Mouse (Mus musculus): ENCODE data around the gene Apoa2. TPM values are rescaled to one million over a fixed set of nuclear protein-coding genes. Genes with fewer than 3 reads are reported as not detected.

The Apoa2 gene
- total and polyA plus RNA-seq, 2 experiments from 2014 or later, result 2.0 to 2.7 TPM

GRCm38 (mm10) chr1:171275144-171275734, 50.4 kb downstream of the Apoa2 start:
- no peak for TF ChIP-seq CTCF (IDR thresholded peaks at IDR 0.05; ENCODE audit: low read depth)
- H3K9ac ChIP-seq, result no peak overlapping the region
- no peak overlapping the region for H3K4me2 ChIP-seq (ENCODE audit: low read depth)
- ATAC-seq, result no peak
- H3K27ac ChIP-seq (ENCODE audit: low read depth, low read length), result no peak overlapping the region
- H3K9me3 ChIP-seq (ENCODE audit: low read length), result no peaks in the 10 kb centered on the region
- no peak for DNase-seq
- H3K4me3 ChIP-seq (ENCODE audit: low read depth, low read length), result no peak overlapping the region
- peaks cover 45% of the 10 kb centered on the region for H3K36me3 ChIP-seq (ENCODE audit: insufficient read depth)
- WGBS, result 66% methylated on average over 11 of the region's 11 CpGs
- peaks cover 12% of the 10 kb centered on the region for H3K4me1 ChIP-seq (ENCODE audit: insufficient read depth)
- H3K27me3 ChIP-seq (ENCODE audit: insufficient read depth, low read length), result no peaks in the 10 kb centered on the region

Other genes with a start within 250 kb of the Apoa2 start
- gene Fcgr2b, start 248.5 kb upstream of the Apoa2 start, total RNA-seq (2014; rRNA removed), result 2.2 and 2.3 TPM in 2 replicates
- gene Fcgr2b, start 248.5 kb upstream of the Apoa2 start, polyA plus RNA-seq (2015; fragmentation: Nextera tagmentation; extraction: Ambion mirVana), result 3.8 and 3.9 TPM in 2 replicates
- 0.76 TPM in 1 of 2 replicates, not detected in the other for gene Fcgr4, start 206.1 kb upstream of the Apoa2 start, total RNA-seq (2014; rRNA removed)
- gene Fcgr4, start 206.1 kb upstream of the Apoa2 start, polyA plus RNA-seq (2015; fragmentation: Nextera tagmentation; extraction: Ambion mirVana), result 0.44 and 0.67 TPM in 2 replicates
- gene Fcgr3, start 160.1 kb upstream of the Apoa2 start, total RNA-seq (2014; rRNA removed), result 13.5 and 14.9 TPM in 2 replicates
- 13.9 and 14.6 TPM in 2 replicates for gene Fcgr3, start 160.1 kb upstream of the Apoa2 start, polyA plus RNA-seq (2015; fragmentation: Nextera tagmentation; extraction: Ambion mirVana)
- 1.7 and 2.4 TPM in 2 replicates for gene Cfap126, start 111.1 kb upstream of the Apoa2 start, total RNA-seq (2014; rRNA removed)
- 11.7 and 13.7 TPM in 2 replicates for gene Cfap126, start 111.1 kb upstream of the Apoa2 start, polyA plus RNA-seq (2015; fragmentation: Nextera tagmentation; extraction: Ambion mirVana)
- gene Sdhc, start 74.5 kb upstream of the Apoa2 start, total RNA-seq (2014; rRNA removed), result 195 and 197 TPM in 2 replicates
- gene Sdhc, start 74.5 kb upstream of the Apoa2 start, polyA plus RNA-seq (2015; fragmentation: Nextera tagmentation; extraction: Ambion mirVana), result 285 and 302 TPM in 2 replicates
- gene Mpz, start 74.3 kb upstream of the Apoa2 start, total RNA-seq (2014; rRNA removed), result 0.38 TPM in 1 of 2 replicates, not detected in the other
- 0.30 and 0.67 TPM in 2 replicates for gene Mpz, start 74.3 kb upstream of the Apoa2 start, polyA plus RNA-seq (2015; fragmentation: Nextera tagmentation; extraction: Ambion mirVana)
- gene Pcp4l1, start 28.8 kb upstream of the Apoa2 start, total RNA-seq (2014; rRNA removed), result 12.3 and 16.2 TPM in 2 replicates
- 31.4 and 33.4 TPM in 2 replicates for gene Pcp4l1, start 28.8 kb upstream of the Apoa2 start, polyA plus RNA-seq (2015; fragmentation: Nextera tagmentation; extraction: Ambion mirVana)
- gene Nr1i3, start 11.1 kb upstream of the Apoa2 start, total RNA-seq (2014; rRNA removed), result not detected in 2 replicates
- gene Nr1i3, start 11.1 kb upstream of the Apoa2 start, polyA plus RNA-seq (2015; fragmentation: Nextera tagmentation; extraction: Ambion mirVana), result 0.16 and 0.19 TPM in 2 replicates
- 46.5 and 62.7 TPM in 2 replicates for gene Tomm40l, start 2.5 kb upstream of the Apoa2 start, total RNA-seq (2014; rRNA removed)
- gene Tomm40l, start 2.5 kb upstream of the Apoa2 start, polyA plus RNA-seq (2015; fragmentation: Nextera tagmentation; extraction: Ambion mirVana), result 39.8 and 41.7 TPM in 2 replicates
- 7.6 and 11.2 TPM in 2 replicates for gene Fcer1g, start 9.3 kb downstream of the Apoa2 start, total RNA-seq (2014; rRNA removed)
- 33.2 and 37.9 TPM in 2 replicates for gene Fcer1g, start 9.3 kb downstream of the Apoa2 start, polyA plus RNA-seq (2015; fragmentation: Nextera tagmentation; extraction: Ambion mirVana)
- gene Adamts4, start 25.4 kb downstream of the Apoa2 start, total RNA-seq (2014; rRNA removed), result 4.5 and 5.9 TPM in 2 replicates
- 2.6 and 5.6 TPM in 2 replicates for gene Adamts4, start 25.4 kb downstream of the Apoa2 start, polyA plus RNA-seq (2015; fragmentation: Nextera tagmentation; extraction: Ambion mirVana)
- 203 and 270 TPM in 2 replicates for gene Ndufs2, start 26.3 kb downstream of the Apoa2 start, total RNA-seq (2014; rRNA removed)
- gene Ndufs2, start 26.3 kb downstream of the Apoa2 start, polyA plus RNA-seq (2015; fragmentation: Nextera tagmentation; extraction: Ambion mirVana), result 219 and 243 TPM in 2 replicates
- gene B4galt3, start 45.3 kb downstream of the Apoa2 start, total RNA-seq (2014; rRNA removed), result 75.1 and 99.3 TPM in 2 replicates
- gene B4galt3, start 45.3 kb downstream of the Apoa2 start, polyA plus RNA-seq (2015; fragmentation: Nextera tagmentation; extraction: Ambion mirVana), result 104 and 115 TPM in 2 replicates
- gene Ppox, start 56.1 kb downstream of the Apoa2 start, total RNA-seq (2014; rRNA removed), result 26.6 and 30.6 TPM in 2 replicates
- gene Ppox, start 56.1 kb downstream of the Apoa2 start, polyA plus RNA-seq (2015; fragmentation: Nextera tagmentation; extraction: Ambion mirVana), result 21.1 and 23.3 TPM in 2 replicates
- 56.8 and 66.5 TPM in 2 replicates for gene Usp21, start 62.9 kb downstream of the Apoa2 start, total RNA-seq (2014; rRNA removed)
- 66.4 and 80.4 TPM in 2 replicates for gene Usp21, start 62.9 kb downstream of the Apoa2 start, polyA plus RNA-seq (2015; fragmentation: Nextera tagmentation; extraction: Ambion mirVana)
- 96.6 and 123 TPM in 2 replicates for gene Ufc1, start 70.0 kb downstream of the Apoa2 start, total RNA-seq (2014; rRNA removed)
- 133 and 150 TPM in 2 replicates for gene Ufc1, start 70.0 kb downstream of the Apoa2 start, polyA plus RNA-seq (2015; fragmentation: Nextera tagmentation; extraction: Ambion mirVana)
- gene Dedd, start 104.1 kb downstream of the Apoa2 start, total RNA-seq (2014; rRNA removed), result 22.5 and 31.1 TPM in 2 replicates
- 42.2 and 44.6 TPM in 2 replicates for gene Dedd, start 104.1 kb downstream of the Apoa2 start, polyA plus RNA-seq (2015; fragmentation: Nextera tagmentation; extraction: Ambion mirVana)
- gene Nit1, start 120.6 kb downstream of the Apoa2 start, total RNA-seq (2014; rRNA removed), result 44.9 and 47.6 TPM in 2 replicates
- gene Nit1, start 120.6 kb downstream of the Apoa2 start, polyA plus RNA-seq (2015; fragmentation: Nextera tagmentation; extraction: Ambion mirVana), result 42.1 and 48.1 TPM in 2 replicates
- gene Pfdn2, start 120.6 kb downstream of the Apoa2 start, total RNA-seq (2014; rRNA removed), result 18.2 and 27.0 TPM in 2 replicates
- gene Pfdn2, start 120.6 kb downstream of the Apoa2 start, polyA plus RNA-seq (2015; fragmentation: Nextera tagmentation; extraction: Ambion mirVana), result 143 and 146 TPM in 2 replicates
- 4.3 and 5.0 TPM in 2 replicates for gene Klhdc9, start 135.7 kb downstream of the Apoa2 start, total RNA-seq (2014; rRNA removed)
- 5.1 and 6.9 TPM in 2 replicates for gene Klhdc9, start 135.7 kb downstream of the Apoa2 start, polyA plus RNA-seq (2015; fragmentation: Nextera tagmentation; extraction: Ambion mirVana)
- gene Nectin4, start 145.0 kb downstream of the Apoa2 start, total RNA-seq (2014; rRNA removed), result 1.0 and 2.0 TPM in 2 replicates
- 1.3 and 1.8 TPM in 2 replicates for gene Nectin4, start 145.0 kb downstream of the Apoa2 start, polyA plus RNA-seq (2015; fragmentation: Nextera tagmentation; extraction: Ambion mirVana)
- gene Arhgap30, start 163.9 kb downstream of the Apoa2 start, total RNA-seq (2014; rRNA removed), result 0.69 and 0.81 TPM in 2 replicates
- gene Arhgap30, start 163.9 kb downstream of the Apoa2 start, polyA plus RNA-seq (2015; fragmentation: Nextera tagmentation; extraction: Ambion mirVana), result 0.53 and 0.65 TPM in 2 replicates
- 168 and 183 TPM in 2 replicates for gene Usf1, start 186.3 kb downstream of the Apoa2 start, total RNA-seq (2014; rRNA removed)
- gene Usf1, start 186.3 kb downstream of the Apoa2 start, polyA plus RNA-seq (2015; fragmentation: Nextera tagmentation; extraction: Ambion mirVana), result 198 and 200 TPM in 2 replicates
- gene Tstd1, start 193.8 kb downstream of the Apoa2 start, total RNA-seq (2014; rRNA removed), result 1.3 and 2.0 TPM in 2 replicates
- gene Tstd1, start 193.8 kb downstream of the Apoa2 start, polyA plus RNA-seq (2015; fragmentation: Nextera tagmentation; extraction: Ambion mirVana), result 1.9 and 3.1 TPM in 2 replicates
- gene F11r, start 212.5 kb downstream of the Apoa2 start, total RNA-seq (2014; rRNA removed), result 3.6 and 6.2 TPM in 2 replicates
- 4.6 and 7.8 TPM in 2 replicates for gene F11r, start 212.5 kb downstream of the Apoa2 start, polyA plus RNA-seq (2015; fragmentation: Nextera tagmentation; extraction: Ambion mirVana)

Data from forebrain, postnatal 0 days (tissue).